Mouse (Mus musculus): ENCODE results near the gene Wfdc6b. TPM values are rescaled to one million over a fixed set of nuclear protein-coding genes. Genes with fewer than 3 reads are reported as not detected.

Wfdc6b gene
- polyA plus RNA-seq, 1 experiment, result not detected

GRCm38 (mm10) chr2:164664851-164665250 is 51.5 kb downstream of the Wfdc6b start:
- Histone ChIP-seq H3K4me3 (ENCODE audit: low read depth, low read length) (no peak overlapping the region), H3K36me3 (ENCODE audit: control insufficient read depth, insufficient read depth, low read length) (no peaks in the 10 kb centered on the region), H3K4me1 (ENCODE audit: control insufficient read depth, insufficient read depth, insufficient read length, low read length) (no peaks in the 10 kb centered on the region), H3K27me3 (ENCODE audit: control insufficient read depth, insufficient read depth, low read length) (no peaks in the 10 kb centered on the region), H3K27ac (ENCODE audit: insufficient read depth, low read depth, low read length) (no peak overlapping the region)
- WGBS, result 91% methylated on average over 7 of the region's 7 CpGs
- TF ChIP-seq CTCF (IDR thresholded peaks at IDR 0.05; ENCODE audit: extremely low read depth, insufficient read length, insufficient replicate concordance, low read depth, low read length), result no peak

Other genes with a start within 250 kb of the Wfdc6b start
- gene Slpi, start 224.4 kb upstream of the Wfdc6b start, polyA plus RNA-seq (2012; rRNA removed), result 16.0 and 22.3 TPM in 2 replicates
- gene Rbpjl, start 210.4 kb upstream of the Wfdc6b start, polyA plus RNA-seq (2012; rRNA removed), result 0.19 and 127 TPM in 2 replicates
- 0.49 and 2.7 TPM in 2 replicates for gene Matn4, start 208.4 kb upstream of the Wfdc6b start, polyA plus RNA-seq (2012; rRNA removed)
- 21.3 and 52.2 TPM in 2 replicates for gene Sdc4, start 169.6 kb upstream of the Wfdc6b start, polyA plus RNA-seq (2012; rRNA removed)
- gene Sys1, start 156.6 kb upstream of the Wfdc6b start, polyA plus RNA-seq (2012; rRNA removed), result 187 and 276 TPM in 2 replicates
- 35.0 and 79.8 TPM in 2 replicates for gene Gm20458, start 152.6 kb upstream of the Wfdc6b start, polyA plus RNA-seq (2012; rRNA removed)
- gene Trp53tg5, start 139.8 kb upstream of the Wfdc6b start, polyA plus RNA-seq (2012; rRNA removed), result not detected in 2 replicates
- 38.4 and 61.6 TPM in 2 replicates for gene Dbndd2, start 127.4 kb upstream of the Wfdc6b start, polyA plus RNA-seq (2012; rRNA removed)
- 117 and 171 TPM in 2 replicates for gene Pigt, start 116.0 kb upstream of the Wfdc6b start, polyA plus RNA-seq (2012; rRNA removed)
- 3.2 and 40.1 TPM in 2 replicates for gene Wfdc2, start 51.1 kb upstream of the Wfdc6b start, polyA plus RNA-seq (2012; rRNA removed)
- not detected in 2 replicates for gene Spint3, start 40.1 kb upstream of the Wfdc6b start, polyA plus RNA-seq (2012; rRNA removed)
- not detected in 2 replicates for gene Wfdc6a, start 28.1 kb upstream of the Wfdc6b start, polyA plus RNA-seq (2012; rRNA removed)
- gene Eppin, start 19.9 kb upstream of the Wfdc6b start, polyA plus RNA-seq (2012; rRNA removed), result not detected in 2 replicates
- 0.05 TPM in 1 of 2 replicates, not detected in the other for gene Wfdc8, start 104 bp downstream of the Wfdc6b start, polyA plus RNA-seq (2012; rRNA removed)
- not detected in 2 replicates for gene Wfdc16, start 25.3 kb downstream of the Wfdc6b start, polyA plus RNA-seq (2012; rRNA removed)
- gene Wfdc10, start 42.5 kb downstream of the Wfdc6b start, polyA plus RNA-seq (2012; rRNA removed), result 1.8 TPM in 1 of 2 replicates, not detected in the other
- gene Wfdc9, start 43.1 kb downstream of the Wfdc6b start, polyA plus RNA-seq (2012; rRNA removed), result not detected in 2 replicates
- gene Wfdc11, start 60.6 kb downstream of the Wfdc6b start, polyA plus RNA-seq (2012; rRNA removed), result not detected in 2 replicates
- gene Wfdc13, start 71.6 kb downstream of the Wfdc6b start, polyA plus RNA-seq (2012; rRNA removed), result not detected in 2 replicates
- gene Spint4, start 85.0 kb downstream of the Wfdc6b start, polyA plus RNA-seq (2012; rRNA removed), result not detected in 2 replicates
- gene Spint5, start 101.8 kb downstream of the Wfdc6b start, polyA plus RNA-seq (2012; rRNA removed), result not detected in 2 replicates
- gene Wfdc3, start 132.4 kb downstream of the Wfdc6b start, polyA plus RNA-seq (2012; rRNA removed), result 0.06 and 0.75 TPM in 2 replicates
- 20.9 and 37.8 TPM in 2 replicates for gene Dnttip1, start 132.5 kb downstream of the Wfdc6b start, polyA plus RNA-seq (2012; rRNA removed)
- gene Ube2c, start 156.4 kb downstream of the Wfdc6b start, polyA plus RNA-seq (2012; rRNA removed), result 39.1 and 91.2 TPM in 2 replicates
- not detected in 2 replicates for gene Tnnc2, start 166.4 kb downstream of the Wfdc6b start, polyA plus RNA-seq (2012; rRNA removed)
- 9.7 and 19.2 TPM in 2 replicates for gene Snx21, start 172.3 kb downstream of the Wfdc6b start, polyA plus RNA-seq (2012; rRNA removed)
- 76.9 and 102 TPM in 2 replicates for gene Acot8, start 191.4 kb downstream of the Wfdc6b start, polyA plus RNA-seq (2012; rRNA removed)
- gene Zswim3, start 191.6 kb downstream of the Wfdc6b start, polyA plus RNA-seq (2012; rRNA removed), result 1.7 and 2.6 TPM in 2 replicates
- gene Zswim1, start 209.2 kb downstream of the Wfdc6b start, polyA plus RNA-seq (2012; rRNA removed), result 4.8 and 8.1 TPM in 2 replicates
- not detected in 2 replicates for gene Spata25, start 215.0 kb downstream of the Wfdc6b start, polyA plus RNA-seq (2012; rRNA removed)
- 156 and 235 TPM in 2 replicates for gene Ctsa, start 219.4 kb downstream of the Wfdc6b start, polyA plus RNA-seq (2012; rRNA removed)
- 1.7 and 3.1 TPM in 2 replicates for gene Neurl2, start 219.9 kb downstream of the Wfdc6b start, polyA plus RNA-seq (2012; rRNA removed)
- 20.9 and 34.2 TPM in 2 replicates for gene Pltp, start 244.2 kb downstream of the Wfdc6b start, polyA plus RNA-seq (2012; rRNA removed)

Measured in small intestine, adult 2 months (tissue).